Mouse (Mus musculus) neural tube, embryonic 14.5 days (tissue): ENCODE measurements at regions not wholly inside any gene's neighbourhood (a gene's known extent, or its start where the extent isn't known, plus 50 kb on each side); places are given as distances from the start of the nearest gene placed in this dataset.

ENCODE experiments used
- ATAC-seq: fragments of 200-750 bp; cut with Nextera tagmentation; 2 replicates; pipeline ENCODE4 v1.8.0; 2017; ENCODE audit warnings: low read depth, mild to moderate bottlenecking, moderate TSS enrichment, moderate library complexity
- H3K27ac ChIP-seq: fragments of 300-500 bp; sonication (generic); 2 replicates; pipeline ENCODE4 v1.5.1; 2014; ENCODE audit warnings: low read depth, mild to moderate bottlenecking, control low read depth, low read length, moderate library complexity, mixed read lengths
- H3K27me3 ChIP-seq: fragments of 300-500 bp; sonication (generic); 2 replicates; pipeline ENCODE4 v1.6.1; 2014; ENCODE audit warnings: low read length; ENCODE audit not compliant: control insufficient read depth, insufficient read depth
- H3K36me3 ChIP-seq: fragments of 300-500 bp; sonication (generic); 2 replicates; pipeline ENCODE4 v1.6.1; 2014; ENCODE audit warnings: low read length, mixed read lengths; ENCODE audit not compliant: control insufficient read depth, insufficient read depth
- H3K4me1 ChIP-seq: fragments of 300-500 bp; sonication (generic); 2 replicates; pipeline ENCODE4 v1.6.1; 2014; ENCODE audit warnings: low read length; ENCODE audit not compliant: control insufficient read depth, insufficient read depth
- H3K4me2 ChIP-seq: fragments of 300-500 bp; sonication (generic); 2 replicates; pipeline ENCODE4 v1.6.1; 2014; ENCODE audit warnings: mild to moderate bottlenecking, low read depth, low read length, control low read depth
- H3K4me3 ChIP-seq: fragments of 300-500 bp; sonication (generic); 2 replicates; pipeline ENCODE4 v1.5.1; 2014; ENCODE audit warnings: low read depth, low read length, control low read depth, mixed read lengths
- H3K9ac ChIP-seq: fragments of 300-500 bp; sonication (generic); replicated peaks from 2 replicates; pipeline ENCODE4 v1.6.1; 2014; ENCODE audit warnings: low read depth, mild to moderate bottlenecking, control low read depth, low read length, mixed read lengths
- H3K9me3 ChIP-seq: fragments of 300-500 bp; sonication (generic); 2 replicates; pipeline ENCODE4 v1.6.1; 2016; ENCODE audit warnings: low read length; ENCODE audit not compliant: control insufficient read depth
- WGBS: fragments of 180-500 bp; shearing (Covaris S2); extraction: QIAGEN DNeasy Blood & Tissue Kit; methylation state at CpG from one replicate; pipeline ENCODE4 v1.1.7; 2014; 5-methylcytosine and 5-hydroxymethylcytosine counted together

DNA sequence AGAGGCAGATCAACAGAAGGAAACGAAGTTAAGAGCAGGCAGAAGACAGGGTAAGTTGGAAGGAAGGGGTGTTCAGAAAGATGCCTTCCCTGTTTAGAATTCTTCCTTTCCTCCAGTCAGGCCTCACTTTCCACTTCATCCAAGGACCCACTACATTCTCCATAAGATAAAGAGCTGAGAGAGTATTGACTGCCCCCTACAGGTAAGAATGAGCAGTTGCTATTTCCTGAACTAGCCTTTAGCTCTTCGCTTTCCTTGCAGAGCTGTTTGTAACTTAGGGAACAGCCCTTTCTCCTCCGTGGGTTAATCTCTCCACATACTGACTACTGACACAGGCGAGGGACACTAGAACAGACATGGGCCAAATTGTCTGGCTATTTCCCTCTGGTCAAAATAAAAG lies 273.1 kb downstream of the Atp23 start:
- no peak for ATAC-seq
- no peak overlapping the region for H3K4me2 ChIP-seq
- no peak overlapping the region for H3K9ac ChIP-seq
- no peaks in the 10 kb centered on the region for H3K4me1 ChIP-seq
- no peak overlapping the region for H3K27ac ChIP-seq
- no peaks in the 10 kb centered on the region for H3K36me3 ChIP-seq
- 63% methylated on average over 4 of the region's 4 CpGs for WGBS
- no peaks in the 10 kb centered on the region for H3K27me3 ChIP-seq
- H3K9me3 ChIP-seq, result no peaks in the 10 kb centered on the region
- H3K4me3 ChIP-seq, result no peak overlapping the region

DNA sequence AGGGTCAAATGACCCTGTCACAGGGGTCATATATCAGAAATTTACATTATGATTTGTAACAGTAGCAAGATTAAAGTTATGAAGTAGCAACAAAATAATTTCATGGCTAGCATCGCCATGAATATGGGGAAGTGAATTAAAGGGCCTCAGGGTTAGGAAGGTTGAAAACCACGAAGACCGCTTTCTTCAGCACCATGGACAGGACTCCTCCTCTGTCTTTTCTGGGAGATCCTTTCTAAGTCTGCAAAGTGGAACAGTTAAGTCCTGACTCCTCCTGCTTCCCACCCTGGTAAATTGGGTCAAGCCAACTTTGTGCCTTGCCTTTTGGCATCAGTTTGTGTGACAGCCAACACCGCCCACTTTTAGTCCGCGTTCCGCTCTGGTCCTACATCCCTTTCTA lies 275.7 kb downstream of the Atp23 start:
- Histone ChIP-seq H3K4me1 (no peaks in the 10 kb centered on the region), H3K36me3 (no peaks in the 10 kb centered on the region), H3K9ac (no peak overlapping the region), H3K27ac (no peak overlapping the region), H3K9me3 (no peaks in the 10 kb centered on the region), H3K4me3 (no peak overlapping the region), H3K27me3 (no peaks in the 10 kb centered on the region), H3K4me2 (no peak overlapping the region)
- WGBS, result 61% methylated on average over 7 of the region's 7 CpGs
- ATAC-seq, result no peak

- no peak overlapping the region for H3K27ac ChIP-seq
- no peak overlapping the region for H3K9ac ChIP-seq
- no peaks in the 10 kb centered on the region for H3K36me3 ChIP-seq
- H3K4me3 ChIP-seq, result no peak overlapping the region
- ATAC-seq, result no peak
- H3K4me2 ChIP-seq, result no peak overlapping the region
- no peaks in the 10 kb centered on the region for H3K9me3 ChIP-seq
- H3K27me3 ChIP-seq, result no peaks in the 10 kb centered on the region
- H3K4me1 ChIP-seq, result peaks cover 4% of the 10 kb centered on the region; the same call in 1 of the 2 replicates
- 66% methylated on average over 6 of the region's 6 CpGs for WGBS
Measured at GRCm38 (mm10) chr10:126620802-126621201, 280.4 kb downstream of the Atp23 start.

- ATAC-seq, result no peak
- Histone ChIP-seq H3K36me3 (no peaks in the 10 kb centered on the region), H3K4me3 (no peak overlapping the region), H3K9ac (no peak overlapping the region), H3K4me2 (no peak overlapping the region), H3K4me1 (peaks cover 4% of the 10 kb centered on the region; the same call in 1 of the 2 replicates), H3K27ac (no peak overlapping the region), H3K27me3 (no peaks in the 10 kb centered on the region), H3K9me3 (no peaks in the 10 kb centered on the region)
- 24% methylated on average over 10 of the region's 10 CpGs for WGBS
Measured at GRCm38 (mm10) chr10:126619970-126620369, 281.2 kb downstream of the Atp23 start.

- Histone ChIP-seq H3K4me3 (no peak overlapping the region), H3K9me3 (no peaks in the 10 kb centered on the region), H3K4me1 (no peaks in the 10 kb centered on the region), H3K27me3 (no peaks in the 10 kb centered on the region), H3K4me2 (no peak overlapping the region), H3K9ac (no peak overlapping the region), H3K36me3 (no peaks in the 10 kb centered on the region), H3K27ac (no peak overlapping the region)
- WGBS, result 66% methylated on average over 4 of the region's 4 CpGs
- ATAC-seq, result no peak
Measured at GRCm38 (mm10) chr10:126612226-126612625, 288.9 kb downstream of the Atp23 start.

DNA sequence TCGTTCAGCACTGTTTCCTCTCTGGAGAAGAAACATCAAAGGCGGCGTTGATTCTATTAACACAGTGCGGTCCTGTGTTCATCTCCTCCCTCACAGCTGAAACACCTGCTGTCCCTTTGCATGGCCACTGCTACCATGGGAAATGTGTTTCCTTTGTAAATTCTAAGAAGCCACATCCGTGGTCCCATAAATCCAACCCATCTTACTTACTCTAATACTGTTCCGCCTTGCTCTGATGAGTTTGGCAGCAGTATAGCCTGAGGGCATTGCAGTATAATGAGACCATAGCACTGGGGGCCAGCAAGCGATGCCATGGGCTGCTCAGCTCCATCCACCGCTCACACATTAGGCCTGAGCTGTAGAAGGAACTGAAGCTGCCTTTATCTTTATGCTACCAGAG lies 290.6 kb downstream of the Atp23 start:
- peak; percentile 46; the same call in 1 of the 2 replicates for ATAC-seq
- WGBS, result 58% methylated on average over 8 of the region's 8 CpGs
- H3K4me3 ChIP-seq, result no peak overlapping the region
- H3K27ac ChIP-seq, result no peak overlapping the region
- H3K9me3 ChIP-seq, result no peaks in the 10 kb centered on the region
- H3K4me2 ChIP-seq, result no peak overlapping the region
- H3K27me3 ChIP-seq, result no peaks in the 10 kb centered on the region
- H3K9ac ChIP-seq, result no peak overlapping the region
- no peaks in the 10 kb centered on the region for H3K36me3 ChIP-seq
- no peaks in the 10 kb centered on the region for H3K4me1 ChIP-seq

GRCm38 (mm10) chr10:126599686-126600085 lies 301.5 kb downstream of the Atp23 start:
- Histone ChIP-seq H3K4me1 (no peaks in the 10 kb centered on the region), H3K36me3 (no peaks in the 10 kb centered on the region), H3K4me2 (no peak overlapping the region), H3K27me3 (no peaks in the 10 kb centered on the region), H3K4me3 (no peak overlapping the region), H3K9ac (no peak overlapping the region), H3K27ac (no peak overlapping the region), H3K9me3 (no peaks in the 10 kb centered on the region)
- no peak for ATAC-seq
- 92% methylated on average over 2 of the region's 2 CpGs for WGBS

DNA sequence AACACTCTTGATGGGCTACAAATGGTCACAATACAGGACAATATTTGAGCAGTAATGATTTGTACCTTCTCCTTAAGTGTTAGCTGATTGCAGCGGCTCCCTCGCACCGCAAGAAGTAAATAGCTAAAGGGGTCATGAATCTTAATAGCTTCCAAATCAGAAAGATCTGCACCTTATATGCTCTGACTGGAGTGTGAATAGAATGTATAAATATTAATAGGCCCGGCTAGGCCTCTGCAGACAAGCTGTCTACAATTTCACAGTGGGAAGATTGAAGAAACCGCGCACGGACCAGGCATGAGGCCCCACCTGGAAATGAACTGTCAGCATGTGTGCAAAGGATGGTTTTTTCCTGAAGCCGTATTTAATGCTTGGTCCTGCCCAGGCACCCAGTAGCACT lies 333.0 kb downstream of the Atp23 start:
- no peak for ATAC-seq

GRCm38 (mm10) chr10:126565326-126565725 lies 335.8 kb downstream of the Atp23 start:
- H3K27me3 ChIP-seq, result no peaks in the 10 kb centered on the region
- no peak overlapping the region for H3K4me2 ChIP-seq
- H3K36me3 ChIP-seq, result no peaks in the 10 kb centered on the region
- no peak for ATAC-seq
- no peaks in the 10 kb centered on the region for H3K9me3 ChIP-seq
- no peak overlapping the region for H3K9ac ChIP-seq
- H3K4me3 ChIP-seq, result no peak overlapping the region
- 88% methylated on average over 14 of the region's 14 CpGs for WGBS
- no peak overlapping the region for H3K27ac ChIP-seq
- H3K4me1 ChIP-seq, result no peaks in the 10 kb centered on the region

More for the DNA sequence above, 333.0 kb downstream of the Atp23 start:
- no peaks in the 10 kb centered on the region for H3K9me3 ChIP-seq
- no peak overlapping the region for H3K27ac ChIP-seq
- H3K4me3 ChIP-seq, result no peak overlapping the region
- H3K4me2 ChIP-seq, result no peak overlapping the region
- no peak overlapping the region for H3K9ac ChIP-seq
- no peaks in the 10 kb centered on the region for H3K36me3 ChIP-seq
- no peaks in the 10 kb centered on the region for H3K27me3 ChIP-seq
- H3K4me1 ChIP-seq, result no peaks in the 10 kb centered on the region
- 50% methylated on average over 8 of the region's 8 CpGs for WGBS

GRCm38 (mm10) chr10:126555080-126555479 lies 346.1 kb downstream of the Atp23 start:
- Histone ChIP-seq H3K27ac (no peak overlapping the region), H3K4me2 (no peak overlapping the region), H3K4me1 (no peaks in the 10 kb centered on the region), H3K27me3 (no peaks in the 10 kb centered on the region), H3K4me3 (no peak overlapping the region), H3K9ac (no peak overlapping the region), H3K9me3 (no peaks in the 10 kb centered on the region), H3K36me3 (no peaks in the 10 kb centered on the region)
- WGBS, result 85% methylated on average over 7 of the region's 7 CpGs
- no peak for ATAC-seq
